Mouse (Mus musculus): ENCODE data around the gene Exoc3.

GRCm38 (mm10) chr13:74166348-74167056 lies 42.0 kb downstream of the Exoc3 start:
- TF ChIP-seq CHD2 (IDR thresholded peaks at IDR 0.05; ENCODE audit: low read depth, low read length) (no peak), ZNF384 (IDR thresholded peaks at IDR 0.05; ENCODE audit: low read depth, low read length) (no peak), MAFK (IDR thresholded peaks at IDR 0.05; ENCODE audit: insufficient read depth, low read depth, low read length) (no peak)

All from ES-E14 (cell line).